Mouse (Mus musculus): ENCODE data around the gene Ptpn13. TPM values are rescaled to one million over a fixed set of nuclear protein-coding genes. Genes with fewer than 3 reads are reported as not detected.

Gene Ptpn13
- polyA plus RNA-seq, 1 experiment from 2014 or later, result 215 TPM

DNA sequence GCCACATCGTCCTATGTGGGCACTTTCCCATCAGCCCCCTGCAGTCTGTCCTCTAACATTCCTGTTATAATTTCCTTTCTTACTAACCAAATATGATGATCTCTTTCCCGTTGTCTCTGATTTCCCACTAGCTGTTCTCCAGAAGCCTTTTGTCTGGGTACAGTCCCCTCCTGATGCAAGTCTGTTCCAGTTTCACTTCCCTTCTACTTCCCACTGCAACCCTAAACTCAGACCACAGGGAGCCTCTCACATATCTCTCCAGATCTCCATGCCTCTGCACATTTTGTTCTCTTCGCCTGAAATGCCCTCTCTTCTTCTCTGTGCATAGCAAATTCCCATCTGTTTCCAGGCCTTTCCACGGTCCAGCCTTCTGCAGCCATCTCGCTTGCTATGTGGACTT is 35.6 kb upstream of the Ptpn13 start:
- TF ChIP-seq CTCF (IDR thresholded peaks at IDR 0.05), result no peak
- CTCF ChIA-PET, result no interaction called here
- no peaks in the 10 kb centered on the region for H3K27me3 ChIP-seq
- DNase-seq (ENCODE audit: low read depth, low spot score) (no peak), ATAC-seq (no peak)
- POLR2A ChIA-PET, result no interaction called here
- in situ Hi-C loops (cut with MboI; ENCODE audit: low pct_unique_long_range_greater_than_20kb), result loop anchor here (25.0 kb wide), 1 partner anchor 1023 kb away; no protein-coding TSS in a partner anchor

DNA sequence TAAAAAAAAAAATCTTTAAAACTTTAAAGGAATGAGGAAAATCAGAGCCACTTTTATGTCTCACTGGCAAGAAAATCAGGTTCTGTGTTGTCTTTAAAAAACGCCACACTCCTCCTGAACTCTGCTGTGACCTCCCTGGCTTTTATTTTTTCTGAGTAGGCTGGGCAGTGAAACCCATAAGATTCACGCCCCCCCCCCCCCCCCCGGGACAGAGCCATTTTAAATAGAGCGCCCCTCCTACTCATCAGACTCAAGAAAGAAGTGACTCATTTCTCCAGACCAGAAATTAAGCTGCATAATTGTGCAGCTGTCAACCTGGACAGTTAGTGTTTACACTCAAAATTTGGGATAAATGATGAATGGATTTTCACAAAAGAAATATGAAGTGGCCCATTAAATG is 31.8 kb upstream of the Ptpn13 start:
- ChIA-PET POLR2A (interaction anchor here (3.0 kb wide), 1 partner anchor 30 kb away, joined by 10 read pairs; the partner anchor contains the start of gene Ptpn13), CTCF (interaction anchor here (1.4 to 1.9 kb wide), 2 partner anchors 12 to 23 kb away, joined by 3 to 5 read pairs; no protein-coding TSS in a partner anchor)
- DNase-seq (ENCODE audit: low read depth, low spot score) (no peak), ATAC-seq (no peak)
- TF ChIP-seq CTCF (IDR thresholded peaks at IDR 0.05), result no peak
- in situ Hi-C loops (cut with MboI; ENCODE audit: low pct_unique_long_range_greater_than_20kb), result loop anchor here (25.0 kb wide), 1 partner anchor 1019 kb away; no protein-coding TSS in a partner anchor
- no peaks in the 10 kb centered on the region for H3K27me3 ChIP-seq

- DNase-seq (ENCODE audit: low read depth, low spot score), result no peak
- CTCF ChIA-PET, result interaction anchor here (0.9 to 1.9 kb wide), 3 partner anchors 13 to 24 kb away, joined by 3 to 5 read pairs (median 3); no protein-coding TSS in a partner anchor
Measured at GRCm38 (mm10) chr5:103393752-103394151, 31.2 kb upstream of the Ptpn13 start.

GRCm38 (mm10) chr5:103395683-103396082 is 29.3 kb upstream of the Ptpn13 start:
- ChIA-PET CTCF (interaction anchor here (1.0 to 1.6 kb wide), 2 partner anchors 10 to 20 kb away, joined by 3 to 4 read pairs; no protein-coding TSS in a partner anchor), POLR2A (no interaction called here)
- TF ChIP-seq CTCF (IDR thresholded peaks at IDR 0.05), result no peak
- H3K27me3 ChIP-seq, result no peaks in the 10 kb centered on the region
- ATAC-seq, result no peak
- DNase-seq (ENCODE audit: low read depth, low spot score), result no peak
- in situ Hi-C loops (cut with MboI; ENCODE audit: low pct_unique_long_range_greater_than_20kb), result loop anchor here (25.0 kb wide), 1 partner anchor 1017 kb away; no protein-coding TSS in a partner anchor

More at GRCm38 (mm10) chr5:103393752-103394151, 31.2 kb upstream of the Ptpn13 start:
- POLR2A ChIA-PET, result interaction anchor here (3.0 kb wide), 1 partner anchor 30 kb away, joined by 10 read pairs; the partner anchor contains the start of gene Ptpn13
- no peak for TF ChIP-seq CTCF (IDR thresholded peaks at IDR 0.05)
- ATAC-seq, result no peak
- in situ Hi-C loops (cut with MboI; ENCODE audit: low pct_unique_long_range_greater_than_20kb), result loop anchor here (25.0 kb wide), 1 partner anchor 1019 kb away; no protein-coding TSS in a partner anchor
- no peaks in the 10 kb centered on the region for H3K27me3 ChIP-seq

DNA sequence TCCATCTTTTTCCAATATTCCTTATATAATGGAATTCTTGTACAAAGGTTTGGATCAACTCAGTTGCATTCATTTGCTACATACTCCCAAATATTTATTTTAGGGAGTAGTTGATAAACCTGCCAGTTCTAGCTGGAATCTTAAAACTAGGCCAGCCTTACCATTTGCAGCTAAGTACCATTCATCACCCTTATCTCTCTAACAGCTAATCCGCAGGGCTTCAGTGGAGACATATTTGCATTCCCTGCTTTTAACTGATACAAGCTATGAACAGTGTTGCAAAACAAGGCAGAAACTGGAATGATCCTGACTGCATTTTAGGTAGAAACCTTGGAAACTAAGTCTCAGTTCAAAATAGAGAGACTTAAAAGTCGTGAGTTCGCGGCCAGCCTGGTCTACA is 27.6 kb upstream of the Ptpn13 start:
- no peaks in the 10 kb centered on the region for H3K27me3 ChIP-seq
- ChIA-PET CTCF (interaction anchor here (1.2 to 1.9 kb wide), 3 partner anchors 14 to 23 kb away, joined by 4 to 6 read pairs (median 5); no protein-coding TSS in a partner anchor), POLR2A (no interaction called here)
- TF ChIP-seq CTCF (IDR thresholded peaks at IDR 0.05), result no peak
- DNase-seq (ENCODE audit: low read depth, low spot score), result no peak
- in situ Hi-C loops (cut with MboI; ENCODE audit: low pct_unique_long_range_greater_than_20kb), result loop anchor here (25.0 kb wide), 1 partner anchor 1015 kb away; no protein-coding TSS in a partner anchor
- no peak for ATAC-seq

- ChIA-PET POLR2A (no interaction called here), CTCF (interaction anchor here (1.0 to 1.1 kb wide), 2 partner anchors 12 to 15 kb away, joined by 5 to 7 read pairs; no protein-coding TSS in a partner anchor)
- in situ Hi-C loops (cut with MboI; ENCODE audit: low pct_unique_long_range_greater_than_20kb), result no loop called here
Measured at GRCm38 (mm10) chr5:103404213-103404968, 20.6 kb upstream of the Ptpn13 start.

DNA sequence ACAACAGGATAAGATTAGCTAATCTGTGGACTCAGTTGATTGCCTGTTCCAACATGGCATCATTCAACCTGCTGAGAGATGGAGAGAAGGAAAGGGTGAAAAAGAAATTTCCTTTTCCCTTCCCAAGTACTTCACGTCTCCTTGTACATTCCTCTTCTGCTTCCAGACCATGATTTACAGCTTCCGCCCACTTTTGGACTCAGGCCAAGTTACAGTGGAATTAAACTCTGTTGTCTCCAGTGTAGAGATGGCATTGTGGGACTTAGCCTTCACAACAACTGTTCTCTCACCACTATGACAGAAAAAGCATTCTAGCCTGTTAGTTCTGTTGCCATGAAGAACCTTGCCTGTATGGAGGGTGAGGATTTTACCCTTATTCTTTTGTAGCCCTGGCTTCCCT is 19.1 kb upstream of the Ptpn13 start:
- no peak for TF ChIP-seq CTCF (IDR thresholded peaks at IDR 0.05)
- ChIA-PET CTCF (interaction anchor here (1.3 to 1.5 kb wide), 2 partner anchors 10 to 11 kb away, joined by 3 to 6 read pairs; no protein-coding TSS in a partner anchor), POLR2A (no interaction called here)
- H3K27me3 ChIP-seq, result no peaks in the 10 kb centered on the region
- no peak for ATAC-seq
- in situ Hi-C loops (cut with MboI; ENCODE audit: low pct_unique_long_range_greater_than_20kb), result no loop called here
- no peak for DNase-seq (ENCODE audit: low read depth, low spot score)

More at GRCm38 (mm10) chr5:103404213-103404968, 20.6 kb upstream of the Ptpn13 start:
- H3K27me3 ChIP-seq, result no peaks in the 10 kb centered on the region
- no peak for DNase-seq (ENCODE audit: low read depth, low spot score)
- no peak for TF ChIP-seq CTCF (IDR thresholded peaks at IDR 0.05)
- ATAC-seq, result no peak

DNA sequence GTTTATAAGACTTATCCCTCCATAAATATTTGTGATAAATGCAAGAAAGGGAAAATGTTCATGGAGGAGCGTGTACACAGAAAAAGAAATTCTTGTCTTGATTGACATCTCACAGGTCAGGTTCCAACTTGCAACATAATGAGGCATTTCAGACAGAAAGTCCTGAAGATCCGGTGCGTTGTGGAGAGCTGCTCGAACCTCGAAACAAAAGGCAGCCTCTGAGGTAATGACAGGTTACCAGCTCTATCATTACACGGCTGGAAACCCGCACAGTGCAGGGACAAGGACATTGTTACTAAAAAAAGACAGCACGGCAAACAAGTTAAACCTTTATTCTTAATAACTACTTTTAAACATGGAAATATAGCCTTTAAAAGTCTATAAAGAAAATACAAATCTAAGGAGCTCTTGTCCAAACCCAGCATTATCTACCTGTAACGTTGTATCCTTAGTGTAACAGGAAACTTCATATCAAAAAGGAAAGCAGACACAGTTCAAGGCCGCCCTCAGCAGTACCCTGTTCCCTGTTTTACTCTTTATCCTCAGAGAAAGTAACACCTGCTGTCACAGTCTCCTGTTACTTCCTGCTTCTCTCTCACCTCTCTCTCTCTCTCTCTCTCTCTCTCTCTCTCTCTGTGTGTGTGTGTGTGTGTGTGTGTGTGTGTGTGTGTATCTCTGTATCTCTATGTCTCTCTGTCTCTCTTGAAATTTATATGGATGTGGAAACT is 12.8 kb upstream of the Ptpn13 start:
- no peaks in the 10 kb centered on the region for H3K27me3 ChIP-seq
- no peak for TF ChIP-seq CTCF (IDR thresholded peaks at IDR 0.05)
- ATAC-seq (no peak), DNase-seq (ENCODE audit: low read depth, low spot score) (no peak)
- in situ Hi-C loops (cut with MboI; ENCODE audit: low pct_unique_long_range_greater_than_20kb), result no loop called here
- ChIA-PET CTCF (interaction anchor here (2.2 kb wide), 1 partner anchor 14 kb away, joined by 6 read pairs; no protein-coding TSS in a partner anchor), POLR2A (interaction anchor here (0.7 kb wide), 1 partner anchor 13 kb away, joined by 3 read pairs; the partner anchor contains the start of gene Ptpn13)

DNA sequence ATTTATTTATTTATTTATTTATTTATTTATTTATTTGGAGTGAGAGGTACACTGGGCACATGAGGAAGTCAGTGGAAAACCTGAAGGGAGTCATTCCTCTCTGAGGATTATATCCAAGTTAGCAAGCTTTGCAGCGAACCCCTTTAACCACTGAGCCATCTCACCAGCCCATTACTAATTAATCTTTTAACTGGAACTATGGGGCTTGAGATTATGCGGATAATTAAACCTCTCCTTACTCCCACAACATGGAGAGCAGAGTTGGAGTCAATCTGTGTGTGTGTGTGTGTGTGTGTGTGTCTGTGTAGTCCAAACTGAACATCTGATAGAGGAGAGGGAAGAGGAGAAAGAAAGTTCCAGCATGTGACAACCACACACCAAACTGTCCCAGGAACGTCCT is 10.4 kb upstream of the Ptpn13 start:
- POLR2A ChIA-PET, result interaction anchor here (0.7 kb wide), 2 partner anchors 58 to 60 kb away, joined by 3 to 5 read pairs; no protein-coding TSS in a partner anchor
- TF ChIP-seq CTCF (IDR thresholded peaks at IDR 0.05), result no peak
- ATAC-seq (no peak), DNase-seq (ENCODE audit: low read depth, low spot score) (no peak)
- no peaks in the 10 kb centered on the region for H3K27me3 ChIP-seq
- CTCF ChIA-PET, result no interaction called here
- in situ Hi-C loops (cut with MboI; ENCODE audit: low pct_unique_long_range_greater_than_20kb), result no loop called here

DNA sequence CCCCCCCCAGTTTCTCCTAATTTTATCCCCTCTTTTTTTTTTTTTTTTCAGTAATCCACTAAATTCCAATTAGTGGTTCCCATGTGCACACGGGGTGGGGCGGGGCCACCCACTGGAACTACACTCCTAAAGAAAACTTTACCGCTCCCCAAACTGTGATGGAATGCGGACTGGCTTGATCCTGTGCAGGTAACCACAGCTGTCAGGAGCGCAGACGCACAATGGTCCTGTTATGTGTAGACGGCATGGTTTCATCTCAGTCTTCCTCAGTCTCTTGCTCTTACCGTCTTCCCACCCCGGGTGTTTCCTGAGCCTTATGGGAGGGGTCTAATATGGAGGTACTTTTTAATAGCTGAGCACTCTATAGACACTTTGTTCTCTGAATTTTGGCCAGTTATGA is 7.0 kb upstream of the Ptpn13 start:
- ChIA-PET CTCF (interaction anchor here (2.0 to 2.6 kb wide), 2 partner anchors 12 to 16 kb away, joined by 6 to 7 read pairs; no protein-coding TSS in a partner anchor), POLR2A (interaction anchor here (1.3 kb wide), 1 partner anchor 50 kb away, joined by 3 read pairs; no protein-coding TSS in a partner anchor)
- in situ Hi-C loops (cut with MboI; ENCODE audit: low pct_unique_long_range_greater_than_20kb), result no loop called here
- H3K27me3 ChIP-seq, result no peaks in the 10 kb centered on the region
- no peak for TF ChIP-seq CTCF (IDR thresholded peaks at IDR 0.05)
- DNase-seq (ENCODE audit: low read depth, low spot score), result no peak
- ATAC-seq, result no peak

Data from Patski (cell line).